Mouse (Mus musculus) lung, embryonic 14.5 days (tissue): ENCODE measurements around the gene Btbd3. TPM values are rescaled to one million over a fixed set of nuclear protein-coding genes. Genes with fewer than 3 reads are reported as not detected.

ENCODE experiments used
- ATAC-seq: fragments of 200-750 bp; cut with Nextera tagmentation; 2 replicates; pipeline ENCODE4 v1.8.0; 2017; ENCODE audit warnings: mild to moderate bottlenecking, moderate TSS enrichment, moderate library complexity; ENCODE audit not compliant: insufficient read depth
- DNase-seq: peaks from one replicate; pipeline ENCODE4 v3.0.0-alpha.2; 2015
- H3K27ac ChIP-seq: fragments of 300-500 bp; sonication (generic); 2 replicates; pipeline ENCODE4 v1.5.1; 2014; ENCODE audit warnings: low read depth, mild to moderate bottlenecking, moderate library complexity
- H3K27me3 ChIP-seq: fragments of 300-500 bp; sonication (generic); 2 replicates; pipeline ENCODE4 v1.6.1; 2014; ENCODE audit warnings: low read length, control low read depth; ENCODE audit not compliant: insufficient read depth
- H3K36me3 ChIP-seq: fragments of 300-500 bp; sonication (generic); 2 replicates; pipeline ENCODE4 v1.6.1; 2014; ENCODE audit warnings: control low read depth; ENCODE audit not compliant: insufficient read depth
- H3K4me1 ChIP-seq: fragments of 300-500 bp; sonication (generic); 2 replicates; pipeline ENCODE4 v1.6.1; 2014; ENCODE audit warnings: antibody characterized with exemption, control low read depth; ENCODE audit not compliant: insufficient read depth
- H3K4me2 ChIP-seq: fragments of 300-500 bp; sonication (generic); 2 replicates; pipeline ENCODE4 v1.6.1; 2014; ENCODE audit warnings: mild to moderate bottlenecking
- H3K4me3 ChIP-seq: fragments of 300-500 bp; sonication (generic); 2 replicates; pipeline ENCODE4 v1.5.1; 2014; ENCODE audit warnings: low read depth, low read length
- H3K9ac ChIP-seq: fragments of 300-500 bp; sonication (generic); 2 replicates; pipeline ENCODE4 v1.6.1; 2014
- H3K9me3 ChIP-seq: fragments of 300-500 bp; sonication (generic); 2 replicates; pipeline ENCODE4 v1.6.1; 2016; ENCODE audit warnings: low read depth, low read length, control low read depth
- CTCF ChIP-seq: IDR thresholded peaks from 2 replicates; pipeline ENCODE4 v1.5.1; 2016; ENCODE audit warnings: antibody characterized with exemption, low read depth
- WGBS: fragments of 180-500 bp; shearing (Covaris S2); extraction: QIAGEN DNeasy Blood & Tissue Kit; methylation state at CpG from one replicate; pipeline ENCODE4 v1.1.7; 2014; 5-methylcytosine and 5-hydroxymethylcytosine counted together
- polyA plus RNA-seq: library from polyadenylated mRNA; unstranded; fragments of >200 nt; fragmentation: Nextera tagmentation; extraction: Ambion mirVana; gene quantifications from 2 replicates; pipeline ENCODE4 v1.2.1, GENCODE M21; 2014

Btbd3 gene
- polyA plus RNA-seq, 1 experiment from 2014 or later = 47.6 TPM

DNA sequence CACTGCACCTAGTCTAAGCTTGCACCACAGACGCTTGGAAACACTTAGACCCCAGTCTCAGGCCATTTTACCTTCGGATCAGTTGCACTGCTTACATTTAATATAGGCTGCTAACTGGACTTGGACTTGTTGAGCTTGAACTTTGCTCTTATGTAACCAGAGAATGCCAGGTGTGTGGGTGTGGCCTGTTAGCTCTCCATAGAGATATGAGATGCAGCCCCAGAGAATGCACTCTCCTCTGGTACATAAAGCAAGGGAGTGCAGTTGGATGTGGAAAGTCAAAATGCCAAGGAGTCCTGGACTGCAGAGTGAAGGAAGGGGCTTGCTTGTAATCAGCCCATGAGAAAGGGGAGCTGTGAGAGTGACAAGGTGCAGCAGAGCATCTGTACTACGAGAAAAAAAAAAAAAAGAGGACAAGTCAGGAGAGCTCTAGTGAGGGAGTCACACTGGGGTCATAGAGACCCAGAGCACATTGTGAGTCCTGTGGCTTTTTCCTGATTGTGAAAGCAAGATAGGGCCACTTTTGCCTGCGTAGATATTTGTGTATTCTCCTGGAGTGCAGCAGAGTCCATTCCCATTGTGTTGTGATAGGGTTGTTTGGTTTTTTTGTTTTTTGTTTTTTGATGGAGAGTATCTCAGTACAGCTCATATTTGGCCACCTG, 11.6 kb downstream of the Btbd3 start:
- ATAC-seq (no peak; the same call in 1 of the 2 replicates), DNase-seq (no peak)
- no peak overlapping the region for H3K4me2 ChIP-seq
- no peak overlapping the region for H3K4me3 ChIP-seq
- no peaks in the 10 kb centered on the region for H3K9me3 ChIP-seq
- TF ChIP-seq CTCF = no peak
- H3K36me3 ChIP-seq = no peaks in the 10 kb centered on the region
- H3K27me3 ChIP-seq = no peaks in the 10 kb centered on the region
- H3K4me1 ChIP-seq = peaks cover 41% of the 10 kb centered on the region
- H3K9ac ChIP-seq = no peak overlapping the region
- no peak overlapping the region for H3K27ac ChIP-seq
- 34% methylated on average over 4 of the region's 4 CpGs for WGBS

DNA sequence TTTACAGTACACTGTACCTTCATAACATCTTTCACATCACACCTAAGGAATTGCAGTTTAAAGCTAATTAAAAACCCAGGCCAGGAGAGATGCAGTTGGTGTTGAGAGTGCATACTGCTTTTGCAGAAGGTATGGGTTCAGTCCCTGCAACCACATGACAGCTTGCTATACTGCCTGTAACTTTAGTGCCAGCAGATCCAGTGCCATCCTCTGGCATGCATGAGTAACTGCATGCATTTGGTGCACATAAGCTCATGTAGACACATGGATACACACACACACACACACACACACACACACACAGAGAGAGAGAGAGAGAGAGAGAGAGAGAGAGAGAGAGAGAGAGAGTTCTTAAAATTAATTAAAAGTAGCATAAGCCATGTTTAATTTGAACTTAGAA, 13.0 kb downstream of the Btbd3 start:
- no peak for TF ChIP-seq CTCF
- Histone ChIP-seq H3K4me3 (no peak overlapping the region), H3K27me3 (no peaks in the 10 kb centered on the region), H3K36me3 (no peaks in the 10 kb centered on the region), H3K27ac (no peak overlapping the region), H3K9me3 (no peaks in the 10 kb centered on the region), H3K9ac (no peak overlapping the region), H3K4me1 (peaks cover 43% of the 10 kb centered on the region), H3K4me2 (no peak overlapping the region)
- ATAC-seq (no peak), DNase-seq (no peak)

GRCm38 (mm10) chr2:138273404-138274073, 17.2 kb downstream of the Btbd3 start:
- no peak for ATAC-seq
- Histone ChIP-seq H3K27me3 (no peaks in the 10 kb centered on the region), H3K9ac (no peak overlapping the region), H3K4me1 (peaks cover 30% of the 10 kb centered on the region; the same call in 1 of the 2 replicates), H3K4me2 (no peak overlapping the region), H3K9me3 (no peaks in the 10 kb centered on the region), H3K27ac (no peak overlapping the region), H3K4me3 (no peak overlapping the region), H3K36me3 (no peaks in the 10 kb centered on the region)
- WGBS = 72% methylated on average over 9 of the region's 9 CpGs
- DNase-seq = no peak
- TF ChIP-seq CTCF = no peak

- H3K4me2 ChIP-seq = no peak overlapping the region
- H3K9ac ChIP-seq = no peak overlapping the region
- TF ChIP-seq CTCF = no peak
- ATAC-seq (no peak), DNase-seq (no peak)
- 67% methylated on average over 5 of the region's 5 CpGs for WGBS
- no peak overlapping the region for H3K4me3 ChIP-seq
- no peaks in the 10 kb centered on the region for H3K9me3 ChIP-seq
- H3K27ac ChIP-seq = no peak overlapping the region
- H3K27me3 ChIP-seq = no peaks in the 10 kb centered on the region
- H3K4me1 ChIP-seq = peaks cover 30% of the 10 kb centered on the region; the same call in 1 of the 2 replicates
- H3K36me3 ChIP-seq = no peaks in the 10 kb centered on the region
Observed at GRCm38 (mm10) chr2:138274086-138274485, 17.7 kb downstream of the Btbd3 start.

DNA sequence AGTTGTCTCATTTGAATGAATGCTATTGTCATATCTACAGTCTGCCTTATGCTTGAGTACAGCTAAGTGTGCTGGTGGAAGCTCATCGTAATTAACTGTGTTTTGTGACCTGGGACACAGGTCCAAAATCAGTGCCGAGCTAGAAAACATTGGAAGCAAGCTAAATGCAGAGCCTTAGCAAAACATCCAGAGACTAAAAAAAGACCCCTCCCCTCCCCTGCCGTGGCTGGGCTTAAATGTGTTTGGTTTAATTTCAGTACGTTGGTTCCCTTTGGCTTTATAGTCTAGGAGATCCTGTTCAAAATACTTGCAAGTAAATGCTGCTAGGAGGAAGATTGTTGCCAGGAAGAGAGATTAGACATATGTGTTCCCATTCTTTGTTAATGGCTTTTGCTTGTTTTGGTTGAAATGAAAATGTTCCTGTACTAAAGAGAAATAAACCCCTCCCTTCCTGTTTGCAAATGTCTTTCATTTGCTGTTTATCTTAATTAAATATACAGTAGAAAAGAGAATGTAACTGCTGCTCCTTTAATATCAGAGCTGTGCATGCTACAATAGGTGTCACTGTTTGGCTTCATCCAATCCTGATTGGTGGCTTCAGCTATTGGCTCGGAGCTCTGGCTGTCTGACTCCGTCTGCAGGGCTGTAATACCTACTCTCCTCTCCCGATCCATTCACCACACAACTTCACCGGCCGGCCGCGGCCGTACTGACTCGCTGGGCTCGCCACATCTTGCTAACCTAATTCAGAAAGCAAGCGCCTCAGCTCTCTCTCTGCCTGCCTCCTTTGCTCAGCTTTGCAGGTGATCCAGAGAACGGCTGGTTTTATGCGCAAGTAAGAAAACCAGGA, 21.7 kb downstream of the Btbd3 start:
- peaks cover 34% of the 10 kb centered on the region for H3K4me1 ChIP-seq
- DNase-seq = peak; percentile 87
- 8% methylated on average over 17 of the region's 17 CpGs for WGBS

DNA sequence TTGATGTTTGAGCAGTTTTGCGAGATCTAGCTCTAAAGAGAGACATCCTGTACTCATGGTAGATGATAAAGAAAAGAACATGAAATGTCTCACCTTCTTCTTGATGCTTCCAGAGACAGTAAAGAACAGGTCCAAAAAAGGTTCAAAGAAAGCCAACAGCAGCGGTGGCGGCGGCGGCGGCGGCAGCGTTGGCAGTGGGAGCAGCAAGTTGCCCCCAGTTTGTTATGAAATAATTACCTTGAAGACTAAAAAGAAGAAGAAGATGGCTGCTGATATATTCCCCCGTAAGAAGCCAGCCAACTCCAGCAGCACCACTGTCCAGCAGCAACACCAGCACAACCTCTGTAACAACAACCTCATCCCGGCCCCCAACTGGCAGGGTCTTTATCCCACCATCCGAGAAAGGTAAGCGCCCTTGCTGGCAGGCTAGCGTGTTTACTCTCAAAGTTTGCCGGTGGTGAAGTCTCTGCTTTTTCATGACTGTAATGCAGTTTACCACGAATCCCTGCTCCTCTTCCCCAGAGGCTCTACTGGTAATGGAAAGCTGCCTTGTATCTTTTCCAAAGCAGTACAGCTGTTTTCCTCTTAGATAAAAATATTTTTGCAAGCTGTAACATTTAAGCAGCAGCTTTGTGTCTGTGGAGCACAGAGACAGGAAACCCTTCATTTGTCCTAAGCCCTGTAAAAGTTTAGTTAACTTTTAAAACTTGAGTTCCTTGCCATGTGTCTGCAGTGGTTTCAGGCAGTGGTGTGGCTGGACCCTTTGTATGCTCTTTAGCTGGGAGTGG, 22.7 kb downstream of the Btbd3 start:
- Histone ChIP-seq H3K4me1 (peaks cover 26% of the 10 kb centered on the region), H3K9ac (peak overlapping the region; percentile 52), H3K4me2 (peak overlapping the region; percentile 56), H3K27me3 (no peaks in the 10 kb centered on the region), H3K36me3 (peaks cover 19% of the 10 kb centered on the region), H3K27ac (peak overlapping the region; percentile 92), H3K4me3 (peak overlapping the region; percentile 35), H3K9me3 (no peaks in the 10 kb centered on the region)
- peak; percentile 75 for DNase-seq
- WGBS = 37% methylated on average over 15 of the region's 15 CpGs
- TF ChIP-seq CTCF = no peak
- peak; percentile 39; the same call in 1 of the 2 replicates for ATAC-seq

More for the DNA sequence above, 21.7 kb downstream of the Btbd3 start:
- H3K27me3 ChIP-seq = no peaks in the 10 kb centered on the region
- peak overlapping the region; percentile 52 for H3K9ac ChIP-seq
- peak overlapping the region; percentile 35 for H3K4me3 ChIP-seq
- H3K27ac ChIP-seq = peak overlapping the region; percentile 92
- no peak for TF ChIP-seq CTCF
- 0 out of 2 replicates have a peak, but pooled peaks cover 9% of the 10 kb centered on the region for H3K36me3 ChIP-seq
- ATAC-seq = peak; percentile 83
- no peaks in the 10 kb centered on the region for H3K9me3 ChIP-seq
- peak overlapping the region; percentile 56 for H3K4me2 ChIP-seq
